Mouse (Mus musculus) thymus, adult 2 months (tissue): ENCODE results near the gene Bbs9. TPM values are rescaled to one million over a fixed set of nuclear protein-coding genes. Genes with fewer than 3 reads are reported as not detected.

ENCODE experiments used
- DNase-seq: peaks from one replicate; pipeline ENCODE4 v3.0.0; 2021
- H3K27ac ChIP-seq: fragments of 200-500 bp; 2 replicates; pipeline ENCODE4 v1.5.1; 2012; ENCODE audit warnings: low read length, control low read depth; ENCODE audit not compliant: control insufficient read depth, insufficient read depth
- H3K27me3 ChIP-seq: fragments of 200-500 bp; 2 replicates; pipeline ENCODE4 v1.6.1; 2012; ENCODE audit warnings: mild to moderate bottlenecking, low read length, moderate library complexity, mixed read lengths; ENCODE audit not compliant: control insufficient read depth, insufficient read depth
- H3K36me3 ChIP-seq: fragments of 200-500 bp; 2 replicates; pipeline ENCODE4 v1.6.1; 2012; ENCODE audit warnings: mild to moderate bottlenecking, low read length, moderate library complexity; ENCODE audit not compliant: control insufficient read depth, insufficient read depth
- H3K4me1 ChIP-seq: fragments of 200-500 bp; replicated peaks from 2 replicates; pipeline ENCODE4 v1.6.1; 2012; ENCODE audit warnings: low read length; ENCODE audit not compliant: control insufficient read depth, insufficient read depth
- H3K4me3 ChIP-seq: fragments of 200-500 bp; 2 replicates; pipeline ENCODE4 v1.5.1; 2012; ENCODE audit warnings: mild to moderate bottlenecking, low read length, control low read depth, moderate library complexity; ENCODE audit not compliant: control insufficient read depth, insufficient read depth
- CTCF ChIP-seq: fragments of 200-500 bp; IDR thresholded peaks from 2 replicates; pipeline ENCODE4 v1.5.1; 2012; ENCODE audit warnings: mild to moderate bottlenecking, control low read depth, low read length, moderate library complexity, borderline replicate concordance; ENCODE audit not compliant: control insufficient read depth, poor library complexity, insufficient read depth; ENCODE audit errors: extremely low read depth
- POLR2A ChIP-seq: fragments of 200-500 bp; IDR thresholded peaks from 2 replicates; pipeline ENCODE4 v1.6.1; 2012; ENCODE audit warnings: mild to moderate bottlenecking, low read length, control low read depth, moderate library complexity; ENCODE audit not compliant: control insufficient read depth, poor library complexity, insufficient read depth; ENCODE audit errors: extremely low read depth
- WGBS: fragments of 180-500 bp; shearing (Covaris S2); methylation state at CpG from one replicate; pipeline ENCODE4 v1.1.7; 2018; 5-methylcytosine and 5-hydroxymethylcytosine counted together
- polyA plus RNA-seq: library from polyadenylated mRNA; depleted of rRNA; stranded (reverse); fragments of >200 nt; gene quantifications from 2 replicates; pipeline ENCODE4 v1.2.3, GENCODE M21; 2012

The Bbs9 gene
- polyA plus RNA-seq, 1 experiment: 21.4 TPM

DNA sequence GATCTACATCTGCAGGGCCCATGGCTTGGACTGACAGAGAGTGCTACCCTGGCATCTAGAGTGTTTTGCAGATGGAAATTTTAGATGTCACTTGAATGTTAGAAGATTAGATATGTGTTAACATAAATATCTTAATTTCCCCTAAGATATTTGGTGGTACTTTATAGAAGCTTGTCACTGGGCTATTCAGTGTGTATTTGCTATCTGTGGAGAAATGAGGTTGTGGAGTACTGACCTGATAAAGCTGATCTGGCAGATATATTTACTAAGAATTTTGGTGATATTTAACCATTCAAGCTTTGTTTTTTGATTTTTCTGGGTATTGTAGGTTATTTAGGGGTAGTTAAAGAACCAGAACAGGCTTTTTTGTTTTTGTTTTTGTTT is 276.0 kb downstream of the Bbs9 start:
- no peaks in the 10 kb centered on the region for H3K27me3 ChIP-seq
- TF ChIP-seq POLR2A (no peak), CTCF (no peak)
- no peak for DNase-seq
- no peaks in the 10 kb centered on the region for H3K4me1 ChIP-seq
- no peaks in the 10 kb centered on the region for H3K36me3 ChIP-seq
- H3K4me3 ChIP-seq: no peak overlapping the region
- H3K27ac ChIP-seq: no peak overlapping the region

DNA sequence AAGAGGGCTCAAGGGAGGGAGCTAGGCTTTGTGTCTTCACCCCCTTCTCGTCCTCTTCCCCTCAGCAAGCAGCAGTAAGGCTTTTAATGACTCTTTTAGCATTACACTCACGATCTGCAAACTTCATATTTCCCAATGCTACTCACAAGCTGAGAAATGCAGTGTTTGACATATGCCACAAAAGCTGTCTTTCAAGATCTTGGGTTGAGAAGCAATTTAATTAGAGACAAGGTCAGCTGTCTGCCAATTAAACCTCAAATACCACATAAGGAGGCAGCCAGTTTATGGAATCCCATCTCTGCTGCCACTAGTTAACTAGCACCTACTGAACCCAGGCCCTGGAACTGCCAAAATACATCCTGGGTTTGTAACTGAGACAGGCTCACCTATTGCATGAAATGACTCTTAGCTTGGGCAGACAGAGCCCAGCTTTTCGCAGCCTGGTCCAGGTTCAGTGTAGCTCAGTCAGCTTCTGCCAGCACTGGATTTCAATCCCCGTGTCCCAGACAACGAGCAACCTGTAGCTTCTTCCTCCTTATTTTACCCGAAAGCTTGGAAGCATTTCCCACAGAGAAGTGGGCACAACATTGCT is 278.7 kb downstream of the Bbs9 start:
- 91% methylated on average over 6 of the region's 6 CpGs for WGBS
- DNase-seq: no peak
- no peak overlapping the region for H3K27ac ChIP-seq
- H3K27me3 ChIP-seq: no peaks in the 10 kb centered on the region
- no peaks in the 10 kb centered on the region for H3K4me1 ChIP-seq
- TF ChIP-seq POLR2A (no peak), CTCF (no peak)
- H3K4me3 ChIP-seq: no peak overlapping the region
- H3K36me3 ChIP-seq: no peaks in the 10 kb centered on the region

GRCm38 (mm10) chr9:22758487-22758886 is 283.0 kb downstream of the Bbs9 start:
- WGBS: 90% methylated on average over 3 of the region's 3 CpGs
- Histone ChIP-seq H3K27ac (no peak overlapping the region), H3K27me3 (no peaks in the 10 kb centered on the region), H3K4me3 (no peak overlapping the region), H3K4me1 (no peaks in the 10 kb centered on the region), H3K36me3 (no peaks in the 10 kb centered on the region)
- no peak for DNase-seq
- TF ChIP-seq CTCF (no peak), POLR2A (no peak)

DNA sequence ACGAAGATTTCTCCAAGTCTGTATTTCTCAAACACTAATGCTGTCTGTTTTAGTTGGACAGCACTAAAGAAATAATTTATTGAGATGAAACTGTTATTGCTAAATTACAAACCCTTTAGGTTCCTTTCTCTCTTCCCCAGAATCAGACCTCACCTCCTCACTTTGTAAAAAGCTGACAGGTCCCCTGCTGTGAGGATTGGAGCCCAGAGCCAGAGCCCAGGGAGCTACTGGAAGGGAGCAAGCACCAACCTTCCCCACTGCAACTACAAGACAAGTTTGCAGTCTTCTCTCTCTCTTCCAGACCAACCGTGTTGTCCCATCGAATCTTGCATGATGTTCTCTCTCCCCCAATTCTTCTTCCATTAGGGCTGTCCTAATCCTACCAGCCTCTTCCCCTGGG is 283.7 kb downstream of the Bbs9 start:
- no peak for TF ChIP-seq CTCF
- TF ChIP-seq POLR2A: no peak
- H3K27ac ChIP-seq: no peak overlapping the region
- H3K4me3 ChIP-seq: no peak overlapping the region
- no peaks in the 10 kb centered on the region for H3K36me3 ChIP-seq
- WGBS: 89% methylated on average over 3 of the region's 3 CpGs
- DNase-seq: no peak
- H3K4me1 ChIP-seq: no peaks in the 10 kb centered on the region
- no peaks in the 10 kb centered on the region for H3K27me3 ChIP-seq

- H3K36me3 ChIP-seq: no peaks in the 10 kb centered on the region
- H3K27me3 ChIP-seq: no peaks in the 10 kb centered on the region
- no peak overlapping the region for H3K27ac ChIP-seq
- TF ChIP-seq CTCF: no peak
- no peak for TF ChIP-seq POLR2A
- 97% methylated on average over 4 of the region's 4 CpGs for WGBS
- H3K4me1 ChIP-seq: no peaks in the 10 kb centered on the region
- DNase-seq: no peak
- H3K4me3 ChIP-seq: no peak overlapping the region
These were observed 284.9 kb downstream of the Bbs9 start for GRCm38 (mm10) chr9:22760376-22760775.

- Histone ChIP-seq H3K36me3 (no peaks in the 10 kb centered on the region), H3K27me3 (no peaks in the 10 kb centered on the region), H3K27ac (no peak overlapping the region), H3K4me3 (no peak overlapping the region), H3K4me1 (no peaks in the 10 kb centered on the region)
- no peak for TF ChIP-seq POLR2A
- TF ChIP-seq CTCF: no peak
- DNase-seq: no peak
- WGBS: 93% methylated on average over 8 of the region's 8 CpGs
These were observed 286.0 kb downstream of the Bbs9 start for GRCm38 (mm10) chr9:22761487-22761886.

DNA sequence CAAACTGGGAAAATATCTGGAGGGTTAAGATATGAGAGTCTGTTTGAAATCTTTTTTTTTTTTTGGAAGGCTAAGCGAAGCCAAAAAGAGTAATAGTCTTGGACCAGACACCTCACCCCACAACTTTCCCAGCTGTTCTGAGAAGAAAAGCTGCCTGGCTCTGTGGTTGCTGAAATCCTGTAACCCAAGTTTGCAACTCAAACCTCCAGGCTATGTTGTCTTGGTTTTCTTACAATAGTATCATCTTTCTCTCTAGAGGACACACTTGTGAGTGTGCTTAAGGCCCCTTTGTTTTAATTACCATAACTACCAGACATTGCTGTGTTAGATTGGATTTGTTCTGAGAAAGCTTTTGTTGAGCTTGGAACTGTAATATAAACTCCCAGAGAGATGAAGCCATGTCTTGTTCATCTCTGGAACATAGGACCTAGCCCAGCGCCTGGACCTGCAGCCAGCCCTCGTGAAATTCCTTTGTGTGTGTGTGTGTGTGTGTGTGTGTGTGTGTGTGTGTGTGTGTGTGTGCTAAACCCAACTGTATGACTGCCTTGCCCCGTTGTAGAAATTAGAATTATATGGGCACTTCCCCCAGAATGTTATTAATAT is 290.2 kb downstream of the Bbs9 start:
- no peak for DNase-seq
- WGBS: 87% methylated on average over 4 of the region's 4 CpGs
- TF ChIP-seq POLR2A (no peak), CTCF (no peak)

More for the DNA sequence above, 290.2 kb downstream of the Bbs9 start:
- Histone ChIP-seq H3K4me1 (no peaks in the 10 kb centered on the region), H3K27ac (no peak overlapping the region), H3K27me3 (no peaks in the 10 kb centered on the region), H3K36me3 (no peaks in the 10 kb centered on the region), H3K4me3 (no peak overlapping the region)
